Mouse (Mus musculus) left cerebral cortex, postnatal 10 days (tissue): ENCODE measurements around the gene Nell1. TPM values are rescaled to one million over a fixed set of nuclear protein-coding genes. Genes with fewer than 3 reads are reported as not detected.
A peak's percentile ranks its signal among the peaks of the same experiment; 100 is the strongest.
"Not testable (repeated sequence)": the region's sequence is repeated elsewhere in the genome, so short reads cannot be mapped to it uniquely, and the experiment has no call there.

Experiments used
- DNase-seq, 2 experiments: peaks; one replicate each; pipeline ENCODE4 v3.0.0; 2021 to 2022; ENCODE audit warnings: low spot score in 2 of 2, mixed read lengths in 1 of 2; ENCODE audit errors: extremely low spot score in 1 of 2
- intact Hi-C: fragments of 180-260 bp; cut with DNase I; formaldehyde crosslinking; loops from one replicate; pipeline ENCODE4 v1.15.1; 2025
- total RNA-seq, 2 experiments: library from RNA; stranded (reverse); gene quantifications; 2 replicates each; pipeline ENCODE4 v1.2.3; 2021

Gene Nell1
- total RNA-seq, result 10 to 100 TPM; 50.2 to 50.6 TPM

DNA sequence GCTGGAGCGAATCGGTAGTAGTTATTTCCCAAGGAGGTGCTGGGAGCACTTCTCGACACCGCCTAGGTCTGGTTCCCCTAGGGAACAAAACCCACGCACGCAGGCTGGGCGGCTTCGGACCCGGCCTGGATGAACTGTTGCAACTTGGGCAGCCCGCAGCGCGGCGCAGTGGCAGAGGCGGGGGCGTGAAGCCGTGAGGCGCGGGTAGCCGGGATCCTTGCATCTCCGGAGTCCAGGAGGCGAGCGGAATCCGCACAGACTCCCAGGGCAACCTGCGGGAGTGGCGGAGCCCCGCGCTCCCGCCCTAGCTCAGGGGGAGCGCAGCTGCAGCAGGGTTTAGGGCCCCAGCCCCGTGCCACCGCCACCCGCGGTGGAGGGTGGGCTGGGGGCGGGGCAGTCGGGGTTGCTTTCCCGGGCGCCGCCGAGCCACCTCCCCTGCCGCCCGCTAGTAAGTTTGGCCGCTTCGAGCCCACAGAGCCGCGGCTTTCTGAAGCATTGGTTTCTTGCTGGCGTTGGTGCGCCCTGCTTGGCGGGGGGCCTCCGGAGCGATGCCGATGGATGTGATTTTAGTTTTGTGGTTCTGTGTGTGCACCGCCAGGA, at the start of gene Nell1:
Gene Nell1 (plus strand): TSS at position 24 of the 600 bp plus-strand sequence.
- peak in 1 of 2 experiments; percentile 54 for DNase-seq
- intact Hi-C loops, result loop anchor here (10.0 kb wide), 1 partner anchor 510 kb away; no protein-coding TSS in a partner anchor

DNA sequence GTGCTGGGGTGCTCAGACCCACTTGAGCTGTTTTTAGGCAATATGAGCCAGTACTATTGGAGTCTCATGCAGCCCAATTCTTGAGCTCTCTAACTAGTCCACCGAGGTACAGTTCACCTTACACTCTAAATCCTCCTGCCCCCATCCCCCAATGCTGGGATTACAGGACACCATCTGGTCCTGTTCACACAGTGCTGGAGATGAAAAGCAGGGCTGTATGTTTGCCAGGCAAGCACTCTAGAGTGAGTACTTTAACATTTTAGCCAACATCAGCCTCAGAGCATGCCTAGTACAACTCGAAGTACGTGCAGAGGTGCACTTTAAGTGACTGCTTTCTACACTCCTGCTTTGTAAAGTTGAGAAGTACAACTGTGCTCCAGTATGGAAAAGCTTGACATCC, 46.1 kb upstream of the Nell1 start:
- intact Hi-C loops, result no loop called here
- DNase-seq, result no peak

DNA sequence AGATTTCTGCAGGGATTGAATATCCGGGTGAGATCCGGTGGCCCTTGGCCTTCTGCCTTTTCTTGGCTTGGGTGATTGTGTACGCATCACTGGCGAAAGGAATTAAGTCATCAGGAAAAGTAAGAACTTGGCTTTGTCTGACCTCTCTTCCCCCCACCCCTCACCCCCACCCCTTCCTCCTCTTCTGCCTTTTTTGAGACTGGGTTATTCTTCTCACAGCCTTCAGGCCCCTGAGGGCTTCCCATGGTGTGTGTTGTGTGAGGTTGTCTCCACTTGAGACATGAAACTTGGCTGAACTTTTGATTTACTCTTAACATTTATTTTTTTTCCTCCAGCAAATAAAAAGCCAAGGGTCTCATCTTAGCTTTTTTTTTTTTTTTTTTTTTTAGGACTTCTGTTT, 44.7 kb upstream of the Nell1 start:
- no peak for DNase-seq
- intact Hi-C loops, result no loop called here

DNA sequence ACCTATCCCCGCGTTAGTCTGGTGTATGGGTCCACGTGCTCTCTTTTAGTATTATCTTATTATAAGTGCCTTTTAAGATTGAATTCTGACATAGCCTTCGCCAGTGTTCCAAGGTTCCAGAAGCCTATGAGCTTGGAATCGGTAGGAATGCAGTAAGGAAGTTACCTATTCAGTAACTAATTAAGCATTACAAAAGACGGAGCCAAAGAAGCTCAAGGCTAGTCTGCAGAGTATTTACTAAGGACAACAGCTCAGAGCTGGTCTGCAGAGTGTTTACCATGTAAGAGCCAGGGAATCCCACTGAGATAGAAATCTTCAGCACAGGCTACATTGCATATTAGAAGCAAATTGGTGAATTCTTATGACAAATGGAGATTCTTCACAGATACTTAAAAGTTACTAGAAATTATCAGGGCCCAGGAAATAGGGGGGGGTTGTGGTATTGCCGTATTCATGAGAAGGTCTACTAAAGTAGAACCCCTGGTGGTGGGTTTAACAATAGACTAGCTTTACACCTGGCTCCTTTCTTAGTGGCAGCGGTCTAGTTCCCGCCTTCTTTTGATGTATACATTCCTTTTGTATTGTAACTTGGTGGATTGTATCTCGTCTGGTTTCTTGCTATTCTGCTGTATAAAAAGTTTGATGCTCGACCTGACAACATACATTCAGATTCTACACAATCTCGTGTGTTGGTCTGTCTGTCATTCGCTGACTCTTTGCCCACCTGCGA, 41.1 kb upstream of the Nell1 start:
- DNase-seq, intact Hi-C loops: not testable (repeated sequence)

DNA sequence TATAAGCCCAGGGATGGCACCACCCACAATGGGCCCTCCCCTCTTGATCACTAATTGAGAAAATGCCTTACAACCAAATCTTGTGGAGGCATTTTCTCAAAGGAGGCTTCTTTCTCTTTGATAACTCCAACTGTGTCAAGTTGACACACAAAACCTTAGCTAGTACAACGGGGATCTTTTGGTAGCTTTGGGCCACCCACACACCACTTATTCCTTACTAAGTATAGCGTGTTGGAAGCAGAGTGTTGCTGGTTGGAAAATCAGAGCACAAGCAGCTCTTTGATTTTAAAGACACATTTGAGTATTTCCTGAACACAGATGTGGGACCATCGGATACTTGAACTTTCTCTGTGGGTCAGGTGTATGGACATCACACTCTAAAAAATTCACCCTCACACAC, 37.8 kb upstream of the Nell1 start:
- no peak for DNase-seq
- intact Hi-C loops, result no loop called here

DNA sequence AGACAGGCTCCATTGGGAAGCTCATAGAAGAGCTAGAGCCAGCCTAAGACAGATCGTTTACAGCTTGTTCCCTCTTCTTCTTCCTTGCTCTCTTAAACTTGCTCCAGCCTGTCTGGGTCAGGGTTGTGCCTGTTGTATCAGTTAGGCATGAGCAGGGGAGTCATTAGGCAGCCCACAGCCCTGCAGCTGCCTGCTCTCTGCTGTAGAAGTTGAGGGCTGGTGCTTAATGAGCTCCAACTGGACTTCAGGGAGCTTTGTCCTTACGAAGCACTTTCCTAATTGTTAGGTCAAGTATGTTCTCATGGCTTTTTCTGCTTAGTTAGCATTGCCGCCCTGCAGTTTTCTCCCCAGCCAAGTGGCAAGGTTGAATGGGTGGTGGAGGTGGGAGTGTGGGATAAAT, 32.6 kb upstream of the Nell1 start:
- intact Hi-C loops, result no loop called here
- DNase-seq, result no peak

DNA sequence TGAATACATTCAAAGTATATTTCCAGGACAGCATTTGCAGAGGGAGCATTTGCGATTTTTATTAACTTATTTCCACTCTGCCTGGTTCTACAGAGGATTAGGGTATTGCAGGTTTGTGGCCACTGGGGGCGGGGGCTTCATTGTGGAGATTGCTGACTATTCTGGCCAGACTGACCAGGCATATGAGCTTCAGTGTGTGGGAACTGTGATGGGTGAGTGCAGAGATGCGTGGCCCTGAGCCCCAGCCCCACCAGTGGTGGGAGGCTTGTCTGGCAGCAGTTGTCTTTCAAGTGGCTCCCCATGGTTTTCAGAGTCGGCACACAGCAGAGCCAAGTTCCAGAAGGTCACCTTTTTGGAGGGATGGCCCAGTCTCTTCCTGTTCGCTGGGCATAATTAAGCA, 32.2 kb upstream of the Nell1 start:
- no peak for DNase-seq

DNA sequence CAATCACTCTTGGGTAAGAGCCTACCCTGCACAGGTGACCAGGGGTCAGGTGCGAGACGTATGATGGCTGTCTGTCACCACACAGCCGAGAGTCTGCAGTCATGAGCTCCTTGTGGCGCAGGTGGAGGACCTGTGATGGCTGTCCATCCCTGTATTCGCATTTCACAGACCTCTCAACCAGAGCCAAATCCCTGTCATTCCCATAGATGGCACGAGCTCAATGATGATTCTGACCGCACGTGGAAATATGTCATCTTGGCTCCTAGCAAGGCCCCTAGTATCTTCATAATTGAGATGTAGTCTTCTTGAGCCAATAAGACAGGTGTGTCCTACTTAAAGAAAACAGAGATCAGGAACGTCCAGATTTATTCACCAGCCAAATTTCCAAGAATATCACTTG, 28.0 kb upstream of the Nell1 start:
- no peak for DNase-seq
- intact Hi-C loops, result no loop called here

More for the DNA sequence above, 32.2 kb upstream of the Nell1 start:
- intact Hi-C loops, result no loop called here

DNA sequence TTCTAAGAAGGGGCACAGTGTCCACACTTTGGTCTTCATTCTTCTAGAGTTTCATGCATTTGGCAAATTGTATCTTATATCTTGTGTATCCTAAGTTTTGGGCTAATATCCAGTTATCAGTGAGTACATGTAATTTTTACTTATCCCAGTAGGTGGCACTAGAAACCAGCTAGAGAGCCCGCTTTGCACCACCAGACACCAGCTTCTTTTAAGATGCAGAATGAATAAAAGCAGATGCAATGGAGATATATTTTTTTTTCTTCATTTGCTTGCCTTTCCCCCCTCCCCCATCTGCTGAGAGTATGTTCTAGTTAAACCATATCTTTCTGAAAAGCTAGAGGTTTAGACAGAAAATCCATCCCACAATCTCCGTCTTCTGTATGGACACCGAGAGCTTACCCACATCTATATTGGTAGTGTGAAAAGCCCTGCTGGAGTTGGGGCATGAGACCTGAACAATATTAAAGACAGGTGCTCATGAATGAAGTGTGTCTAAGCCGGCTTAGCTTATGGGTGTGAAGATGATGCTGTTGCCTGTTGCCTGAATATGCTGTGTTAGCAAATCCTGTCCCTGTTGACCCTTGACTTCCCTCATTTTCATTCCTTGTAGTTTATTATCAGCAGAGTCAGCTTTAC, 21.0 kb upstream of the Nell1 start:
- DNase-seq, result peak in 1 of 2 experiments; percentile 59
- intact Hi-C loops, result loop anchor here (5.0 kb wide), 1 partner anchor 1484 kb away; no protein-coding TSS in a partner anchor

DNA sequence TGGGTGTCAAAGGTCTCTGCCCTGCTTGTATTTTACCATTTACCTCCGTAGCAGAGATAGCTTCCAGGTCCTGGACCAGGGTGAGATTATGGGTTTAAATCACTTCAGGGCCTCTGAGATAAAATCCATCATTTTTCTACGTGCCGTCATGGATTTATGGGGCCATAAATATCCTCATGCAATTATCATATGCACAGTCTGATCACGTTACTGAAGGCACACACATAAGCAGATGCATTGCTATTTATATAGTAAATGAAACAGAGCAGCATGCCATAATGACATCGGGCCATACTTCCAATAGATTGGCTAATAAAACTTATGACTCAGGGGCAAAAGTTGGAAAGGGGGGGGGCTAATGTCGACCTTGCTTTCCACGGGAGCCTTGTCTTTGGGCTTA, 19.8 kb upstream of the Nell1 start:
- DNase-seq, result no peak
- intact Hi-C loops, result loop anchor here (5.0 kb wide), 1 partner anchor 1482 kb away; no protein-coding TSS in a partner anchor

DNA sequence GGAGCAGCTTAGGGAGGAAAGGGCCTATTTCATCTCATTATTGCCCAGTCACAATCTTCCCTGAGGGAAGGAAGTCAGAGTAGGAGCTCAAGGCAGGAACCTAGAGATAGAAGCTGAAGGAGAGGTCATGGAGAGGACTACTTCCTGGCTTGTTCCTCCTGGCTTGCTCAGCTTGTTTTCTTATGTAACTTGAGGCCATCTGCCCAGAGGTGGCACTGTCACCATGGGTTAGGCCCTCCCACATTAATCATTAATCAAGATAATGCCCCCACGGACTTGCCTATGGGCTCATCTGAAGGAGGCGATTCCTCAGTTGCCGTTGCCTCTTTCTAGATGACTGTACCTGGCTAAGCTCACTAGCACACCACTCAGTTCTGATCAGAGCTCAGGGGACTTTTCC, 17.5 kb upstream of the Nell1 start:
- DNase-seq, result no peak
- intact Hi-C loops, result no loop called here

DNA sequence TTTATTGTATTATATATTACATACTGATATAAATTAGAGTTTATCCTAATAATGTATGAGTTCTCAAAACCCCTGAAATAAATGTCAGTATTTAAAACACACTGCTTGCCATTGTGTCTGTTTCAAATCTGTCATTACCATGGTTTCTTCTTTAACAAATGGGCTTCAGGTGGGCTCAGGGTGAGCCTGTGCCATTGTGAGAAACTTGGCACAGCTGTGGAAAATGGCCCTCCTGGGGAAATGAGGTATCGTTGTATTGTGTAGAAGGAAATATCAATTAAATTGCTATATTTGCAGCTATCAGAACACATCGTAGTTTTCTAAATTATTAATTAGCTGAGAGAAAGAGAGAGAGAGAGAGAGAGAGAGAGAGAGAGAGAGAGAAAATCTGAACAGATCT, 10.9 kb upstream of the Nell1 start:
- intact Hi-C loops, result no loop called here
- no peak for DNase-seq

DNA sequence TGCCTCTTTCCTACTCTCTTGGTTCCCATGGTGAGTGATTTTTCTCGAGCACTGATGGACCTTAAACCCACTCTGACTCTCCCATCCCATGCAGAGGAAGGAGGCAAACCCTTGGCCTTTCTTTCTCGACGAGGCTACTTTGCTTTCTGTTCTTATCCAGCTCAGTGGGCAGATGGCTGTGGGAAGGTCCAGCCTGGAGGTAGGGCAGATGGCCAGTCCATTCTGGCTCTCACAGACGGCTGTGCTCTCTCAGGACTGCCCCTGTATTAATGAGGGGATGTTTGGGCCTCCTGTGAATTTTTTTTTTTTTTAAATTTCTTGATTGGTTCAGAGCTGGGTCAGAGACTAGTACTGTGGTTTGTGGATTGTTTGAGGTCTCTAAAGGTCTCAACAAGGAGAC, 5.1 kb upstream of the Nell1 start:
- intact Hi-C loops, result no loop called here
- no peak for DNase-seq

DNA sequence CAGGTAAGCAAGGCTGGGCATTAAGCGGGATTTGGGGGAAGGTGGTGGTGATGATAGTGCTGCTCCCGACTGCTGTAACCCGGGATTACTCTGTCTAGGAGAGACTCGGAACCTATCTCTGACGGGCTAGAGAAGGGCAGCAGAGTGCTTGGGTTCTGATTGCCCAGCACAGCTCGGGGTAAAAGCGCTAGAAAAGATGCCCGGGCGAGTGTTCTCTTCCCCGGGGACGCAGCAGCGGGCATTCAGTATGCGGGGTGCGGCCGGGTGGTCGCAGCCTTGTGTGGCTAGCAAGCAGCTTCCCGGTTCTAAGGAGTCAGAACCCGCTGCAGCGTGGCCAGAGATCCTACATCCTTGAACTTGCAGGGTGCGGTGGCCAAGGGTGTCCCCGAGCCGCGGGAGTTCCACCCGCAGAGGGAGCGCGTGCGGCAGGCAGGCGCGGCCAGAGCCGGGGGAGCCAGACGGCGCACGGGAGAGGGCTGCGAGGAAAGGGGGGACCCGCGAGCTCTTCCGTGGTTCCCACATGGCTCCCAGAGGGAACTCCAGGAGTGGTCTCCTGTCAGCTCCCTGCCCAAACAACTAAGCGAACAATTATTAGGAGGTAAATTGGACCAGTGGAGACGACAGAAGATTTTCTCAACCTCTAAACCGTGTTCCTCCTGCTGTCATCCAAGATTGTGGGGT, 917 bp downstream of the Nell1 start:
- DNase-seq, result peak in 1 of 2 experiments; percentile 46
- intact Hi-C loops, result loop anchor here (10.0 kb wide), 1 partner anchor 509 kb away; no protein-coding TSS in a partner anchor

DNA sequence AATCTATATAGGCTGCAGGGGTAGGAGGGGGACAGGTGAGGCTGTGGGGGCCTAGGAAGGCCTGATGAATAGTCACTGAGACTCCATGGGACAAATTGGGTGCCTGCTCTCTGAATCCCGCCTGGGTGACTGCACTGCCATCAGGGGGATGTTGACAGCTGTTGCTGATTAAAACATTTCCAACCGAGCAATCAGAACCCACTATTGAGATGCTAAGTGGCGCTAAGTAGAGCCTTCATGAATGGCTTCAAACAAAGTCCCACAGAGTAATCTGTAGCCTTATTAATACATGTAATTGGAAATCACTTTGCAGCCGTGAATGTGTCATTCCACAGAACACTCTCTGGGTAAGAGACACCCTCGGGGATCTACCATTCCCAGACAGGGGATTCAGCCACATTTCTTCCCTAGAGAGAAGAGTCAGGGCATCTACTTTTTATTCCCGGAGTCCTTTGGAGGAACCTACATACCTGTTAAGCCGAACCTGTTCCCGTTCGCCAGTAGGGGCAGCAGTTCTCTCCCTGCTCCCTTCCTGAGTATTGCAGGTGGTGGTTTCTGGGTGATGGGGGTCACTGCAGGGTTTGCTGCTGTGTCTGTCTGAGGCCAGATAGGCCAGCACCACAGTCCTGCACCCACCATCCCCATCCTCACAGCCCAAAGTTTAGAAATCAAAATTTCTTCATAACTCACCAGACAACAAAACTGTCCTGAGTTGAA, 7.0 kb downstream of the Nell1 start:
- DNase-seq, result no peak
- intact Hi-C loops, result no loop called here

DNA sequence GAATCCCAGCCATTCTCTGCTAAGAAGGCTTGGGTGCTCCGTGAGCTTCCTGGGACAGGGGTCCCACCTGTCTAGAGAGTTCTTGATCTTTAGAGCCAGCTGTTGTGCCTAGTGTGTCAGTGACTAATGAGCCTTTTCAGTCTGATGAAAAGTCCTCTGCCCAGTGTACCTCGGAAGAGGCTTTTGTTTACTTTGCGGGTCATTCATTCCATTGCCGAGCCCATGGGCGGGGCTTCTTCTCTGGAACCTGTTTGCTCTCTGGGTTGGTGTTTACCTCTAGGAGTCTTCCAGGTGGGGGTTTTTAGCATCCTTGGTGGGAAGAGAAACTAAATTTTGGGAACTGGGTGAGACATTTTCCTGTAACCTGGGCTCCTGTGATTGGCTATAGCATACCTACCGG, 10.0 kb downstream of the Nell1 start:
- intact Hi-C loops, result no loop called here
- no peak for DNase-seq

DNA sequence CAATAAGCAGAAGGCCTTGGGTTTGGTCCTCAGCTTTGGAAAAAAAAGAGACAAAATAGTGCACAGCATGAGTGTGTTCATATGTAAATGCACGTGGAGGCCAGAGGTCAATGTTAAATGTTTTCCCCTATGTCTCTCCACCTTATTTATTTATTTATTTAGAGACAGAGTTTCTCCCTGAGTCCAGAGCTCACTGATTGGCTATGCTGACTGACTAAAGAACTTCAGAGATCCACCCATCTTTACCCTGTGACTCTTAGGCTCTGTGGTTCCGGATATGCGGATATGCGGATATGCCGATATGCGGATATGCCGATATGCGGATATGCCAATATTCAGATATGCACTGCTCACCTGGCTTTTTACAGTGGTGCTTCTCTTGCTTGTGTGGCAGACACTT, 11.3 kb downstream of the Nell1 start:
- intact Hi-C loops, result no loop called here
- no peak for DNase-seq

DNA sequence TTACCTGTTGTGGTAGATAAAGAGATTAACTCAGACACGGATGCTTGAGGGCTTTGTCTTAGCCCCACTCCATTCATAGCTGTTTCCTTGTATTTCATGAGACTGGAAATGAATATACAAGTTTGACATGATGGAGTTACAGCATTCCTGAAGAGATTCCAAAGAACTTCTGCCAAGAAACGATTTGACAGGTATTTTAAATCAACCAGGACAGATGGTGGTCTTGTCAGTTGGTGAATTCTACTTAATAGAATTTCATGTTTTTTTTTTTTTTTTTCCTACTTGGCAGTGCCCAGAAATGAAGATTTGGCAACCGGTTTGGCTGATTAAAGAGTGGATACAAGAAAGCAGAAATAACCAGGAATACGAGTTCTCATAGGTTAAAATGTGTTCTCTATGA, 24.7 kb downstream of the Nell1 start:
- intact Hi-C loops, result no loop called here
- no peak for DNase-seq

DNA sequence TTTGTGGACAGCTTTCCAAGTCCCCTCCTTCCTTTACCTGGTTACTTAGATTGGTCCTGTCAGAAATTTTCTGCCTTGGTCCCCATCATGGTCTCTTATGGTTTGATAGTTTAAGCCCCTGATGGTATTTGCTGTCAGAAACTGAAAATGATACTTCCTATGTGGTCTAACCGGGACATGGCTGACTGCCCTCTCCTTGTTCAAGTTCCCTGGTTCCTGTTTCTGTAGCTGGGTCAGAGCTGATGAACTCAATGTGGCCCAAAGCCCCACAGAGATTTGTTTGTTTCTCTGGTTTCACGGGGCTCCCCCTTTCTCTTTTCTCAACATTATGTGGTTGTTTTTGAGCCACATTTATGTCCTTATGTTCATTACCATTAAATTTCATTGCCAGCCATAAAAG, 30.6 kb downstream of the Nell1 start:
- DNase-seq, result no peak
- intact Hi-C loops, result no loop called here
